Comparison of ENCODE assay signal across 13 mouse cellular contexts in genomic region chr4:136961642-136962285, GRCm38 (mm10). TPM values are rescaled to one million over a fixed set of nuclear protein-coding genes. Genes with fewer than 3 reads are reported as not detected.
DNase-seq lines count a peak whose midpoint lies in the region; ATAC-seq and TF ChIP-seq lines count a peak whose summit lies in the region.
"Had no signal": no experiment of that assay in that cellular context is flagged by ENCODE, and none has a peak within 500 bp of the region (broad histone marks: within the 10 kb centered on the region; RNA-seq: fewer than 3 reads in every experiment).

No protein-coding gene starts in this region.

- H3K9me3 ChIP-seq in kidney, postnatal 0 days (replicated peaks; ENCODE audit: low read length), result no peaks in the 10 kb centered on the region
- H3K9me3 ChIP-seq: midbrain, embryonic 15.5 days had no signal

- H3K4me2 ChIP-seq in kidney, postnatal 0 days (ENCODE audit: low read length), result no peak overlapping the region
- H3K4me2 ChIP-seq: midbrain, embryonic 15.5 days had no signal

- no peak for TF ChIP-seq CTCF in kidney, postnatal 0 days (IDR thresholded peaks at IDR 0.05; ENCODE audit: low read depth)

- 17% methylated on average over 4 of the region's 4 CpGs for WGBS in kidney, postnatal 0 days

- H3K9ac ChIP-seq in kidney, postnatal 0 days (ENCODE audit: low read depth, low read length), result no peak overlapping the region
- H3K9ac ChIP-seq: midbrain, embryonic 15.5 days had no signal

- H3K4me3 ChIP-seq in kidney, postnatal 0 days (replicated peaks; ENCODE audit: low read depth, low read length), result no peak overlapping the region
- H3K4me3 ChIP-seq: midbrain, embryonic 15.5 days had no signal

- DNase-seq in adrenal gland, postnatal 14 days, result peak; percentile 31
- no peak for DNase-seq in adrenal gland, postnatal 25 days
- DNase-seq in lung, postnatal 10 days, result peak; percentile 38
- DNase-seq in lung, postnatal 36 days, result no peak
- DNase-seq in kidney, postnatal 0 days (ENCODE audit: low spot score), result no peak
- DNase-seq in mesoderm, embryonic 11.5 days (ENCODE audit: low read depth, low spot score), result peak; percentile 50
- DNase-seq in right cerebral cortex, postnatal 25 days, result no peak
- no peak for DNase-seq in left cerebral cortex, adult 18-20 months (ENCODE audit: low spot score in 2 of 2)
- DNase-seq: cerebellum, postnatal 36 days; gastrocnemius, postnatal 14 days had no signal

- ATAC-seq in kidney, postnatal 0 days (replicated peaks; ENCODE audit: low FRiP score, low read depth), result peak; percentile 60; the same call in 1 of the 2 replicates
- ATAC-seq: midbrain, embryonic 15.5 days; Patski had no signal

- H3K27ac ChIP-seq in kidney, postnatal 0 days, result no peak overlapping the region
- H3K27ac ChIP-seq: midbrain, embryonic 15.5 days had no signal

- peaks cover 28% of the 10 kb centered on the region for H3K27me3 ChIP-seq in kidney, postnatal 0 days (ENCODE audit: insufficient read depth, low read length)

- no peaks in the 10 kb centered on the region; the same call in 1 of the 2 replicates for H3K4me1 ChIP-seq in kidney, postnatal 0 days (replicated peaks; ENCODE audit: insufficient read depth, low read length)

- H3K36me3 ChIP-seq in kidney, postnatal 0 days (ENCODE audit: insufficient read depth, low read length), result no peaks in the 10 kb centered on the region
- H3K36me3 ChIP-seq: midbrain, embryonic 15.5 days had no signal

RNA-seq across cellular contexts. Expression of gene Epha8, which starts 5.1 kb away (rescaled TPM):
- 0.11 and 0.26 TPM in 2 replicates for total RNA-seq in adrenal gland, postnatal 14 days (2021)
- total RNA-seq in adrenal gland, postnatal 25 days (2021), result 0.33 and 0.43 TPM in 2 replicates
- polyA plus RNA-seq in kidney, postnatal 0 days (2015; fragmentation: Nextera tagmentation; extraction: Ambion mirVana), result 0.24 and 0.63 TPM in 2 replicates
- total RNA-seq in left cerebral cortex, adult 18-20 months (2021), result 1 to 10 TPM; 3.1 to 4.2 TPM
- total RNA-seq: gastrocnemius, postnatal 14 days had no signal
- polyA plus RNA-seq: heart, embryonic 16.5 days; Patski had no signal

Comparison
In these comparisons a context has a peak if more than half of its experiments do, and no peak if none do; other contexts are left out.
1. DNase-seq: peak in adrenal gland, postnatal 14 days (single experiment), lung, postnatal 10 days (single experiment) and mesoderm, embryonic 11.5 days (single experiment); none in adrenal gland, postnatal 25 days (single experiment), lung, postnatal 36 days (single experiment), kidney, postnatal 0 days (single experiment), right cerebral cortex, postnatal 25 days (single experiment) and left cerebral cortex, adult 18-20 months (0 of 2).